Mouse (Mus musculus): ENCODE results near the gene Gm5741. TPM values are rescaled to one million over a fixed set of nuclear protein-coding genes. Genes with fewer than 3 reads are reported as not detected.

The Gm5741 gene
- polyA plus RNA-seq (2014; fragmentation: Illumina TruSeq; extraction: RNeasy Lipid Tissue Mini Kit (QIAGEN cat#74804); ENCODE audit: low read depth, low replicate concordance), result not detected

GRCm38 (mm10) chr8:85067982-85068381 lies at the start of gene Gm5741:
Gm5741 (minus strand) TSS chr8:85067982.

GRCm38 (mm10) chr8:85083108-85083813 lies 15.5 kb upstream of the Gm5741 start, which contains the start of gene Man2b1:
Man2b1 (plus strand) TSS chr8:85083270.

GRCm38 (mm10) chr8:85081216-85081555 lies 13.4 kb upstream of the Gm5741 start, which contains the start of gene Wdr83:
Wdr83 (minus strand) TSS chr8:85081306.

GRCm38 (mm10) chr8:85080532-85081215 lies 12.9 kb upstream of the Gm5741 start, which contains the start of gene Wdr83os:
Wdr83os (plus strand) TSS chr8:85080740.

GRCm38 (mm10) chr8:85071514-85072281 lies 3.9 kb upstream of the Gm5741 start, which contains the start of gene Dhps:
Dhps (plus strand) TSS chr8:85071757.

GRCm38 (mm10) chr8:85059879-85060616 lies 7.7 kb downstream of the Gm5741 start, which contains the start of gene Fbxw9:
Fbxw9 (plus strand) TSS chr8:85060055.

GRCm38 (mm10) chr8:85036718-85037365 lies 30.9 kb downstream of the Gm5741 start, which contains the start of gene Tnpo2:
Tnpo2 (plus strand) TSS chr8:85036915.

GRCm38 (mm10) chr8:85026670-85027515 lies 40.9 kb downstream of the Gm5741 start, which contains the start of gene Trir:
Trir (plus strand) TSS chr8:85026823.

GRCm38 (mm10) chr8:85025098-85025932 lies 42.5 kb downstream of the Gm5741 start, which contains the start of gene Asna1:
Asna1 (minus strand) TSS chr8:85025281.

Other genes with a start within 250 kb of the Gm5741 start
- 1.5 TPM for gene Dand5, start 245.2 kb downstream of the Gm5741 start, polyA plus RNA-seq (2014; fragmentation: Illumina TruSeq; extraction: RNeasy Lipid Tissue Mini Kit (QIAGEN cat#74804); ENCODE audit: low read depth, low replicate concordance)
- gene Gadd45gip1, start 236.5 kb downstream of the Gm5741 start, polyA plus RNA-seq (2014; fragmentation: Illumina TruSeq; extraction: RNeasy Lipid Tissue Mini Kit (QIAGEN cat#74804); ENCODE audit: low read depth, low replicate concordance), result 0.66 TPM
- gene Rad23a, start 227.3 kb downstream of the Gm5741 start, polyA plus RNA-seq (2014; fragmentation: Illumina TruSeq; extraction: RNeasy Lipid Tissue Mini Kit (QIAGEN cat#74804); ENCODE audit: low read depth, low replicate concordance), result 3.5 TPM
- 491 TPM for gene Calr, start 221.0 kb downstream of the Gm5741 start, polyA plus RNA-seq (2014; fragmentation: Illumina TruSeq; extraction: RNeasy Lipid Tissue Mini Kit (QIAGEN cat#74804); ENCODE audit: low read depth, low replicate concordance)
- gene Farsa, start 211.0 kb downstream of the Gm5741 start, polyA plus RNA-seq (2014; fragmentation: Illumina TruSeq; extraction: RNeasy Lipid Tissue Mini Kit (QIAGEN cat#74804); ENCODE audit: low read depth, low replicate concordance), result 4.9 TPM
- gene Syce2, start 195.9 kb downstream of the Gm5741 start, polyA plus RNA-seq (2014; fragmentation: Illumina TruSeq; extraction: RNeasy Lipid Tissue Mini Kit (QIAGEN cat#74804); ENCODE audit: low read depth, low replicate concordance), result 9.3 TPM
- 36.1 TPM for gene Gcdh, start 174.1 kb downstream of the Gm5741 start, polyA plus RNA-seq (2014; fragmentation: Illumina TruSeq; extraction: RNeasy Lipid Tissue Mini Kit (QIAGEN cat#74804); ENCODE audit: low read depth, low replicate concordance)
- gene Klf1, start 166.1 kb downstream of the Gm5741 start, polyA plus RNA-seq (2014; fragmentation: Illumina TruSeq; extraction: RNeasy Lipid Tissue Mini Kit (QIAGEN cat#74804); ENCODE audit: low read depth, low replicate concordance), result 0.38 TPM
- gene Dnase2a, start 159.4 kb downstream of the Gm5741 start, polyA plus RNA-seq (2014; fragmentation: Illumina TruSeq; extraction: RNeasy Lipid Tissue Mini Kit (QIAGEN cat#74804); ENCODE audit: low read depth, low replicate concordance), result 11.0 TPM
- not detected for gene Mast1, start 130.6 kb downstream of the Gm5741 start, polyA plus RNA-seq (2014; fragmentation: Illumina TruSeq; extraction: RNeasy Lipid Tissue Mini Kit (QIAGEN cat#74804); ENCODE audit: low read depth, low replicate concordance)
- gene Rtbdn, start 121.0 kb downstream of the Gm5741 start, polyA plus RNA-seq (2014; fragmentation: Illumina TruSeq; extraction: RNeasy Lipid Tissue Mini Kit (QIAGEN cat#74804); ENCODE audit: low read depth, low replicate concordance), result not detected
- gene Gm49661, start 98.5 kb downstream of the Gm5741 start, polyA plus RNA-seq (2014; fragmentation: Illumina TruSeq; extraction: RNeasy Lipid Tissue Mini Kit (QIAGEN cat#74804); ENCODE audit: low read depth, low replicate concordance), result not detected
- gene Prdx2, start 98.4 kb downstream of the Gm5741 start, polyA plus RNA-seq (2014; fragmentation: Illumina TruSeq; extraction: RNeasy Lipid Tissue Mini Kit (QIAGEN cat#74804); ENCODE audit: low read depth, low replicate concordance), result 27.1 TPM
- 2.4 TPM for gene Rnaseh2a, start 98.2 kb downstream of the Gm5741 start, polyA plus RNA-seq (2014; fragmentation: Illumina TruSeq; extraction: RNeasy Lipid Tissue Mini Kit (QIAGEN cat#74804); ENCODE audit: low read depth, low replicate concordance)
- 1.7 TPM for gene Junb, start 89.3 kb downstream of the Gm5741 start, polyA plus RNA-seq (2014; fragmentation: Illumina TruSeq; extraction: RNeasy Lipid Tissue Mini Kit (QIAGEN cat#74804); ENCODE audit: low read depth, low replicate concordance)
- gene Hook2, start 77.4 kb downstream of the Gm5741 start, polyA plus RNA-seq (2014; fragmentation: Illumina TruSeq; extraction: RNeasy Lipid Tissue Mini Kit (QIAGEN cat#74804); ENCODE audit: low read depth, low replicate concordance), result 26.9 TPM
- 3.1 TPM for gene Best2, start 53.5 kb downstream of the Gm5741 start, polyA plus RNA-seq (2014; fragmentation: Illumina TruSeq; extraction: RNeasy Lipid Tissue Mini Kit (QIAGEN cat#74804); ENCODE audit: low read depth, low replicate concordance)
- gene Asna1, start 42.7 kb downstream of the Gm5741 start, polyA plus RNA-seq (2014; fragmentation: Illumina TruSeq; extraction: RNeasy Lipid Tissue Mini Kit (QIAGEN cat#74804); ENCODE audit: low read depth, low replicate concordance), result 11.1 TPM
- 13.3 TPM for gene Trir, start 41.2 kb downstream of the Gm5741 start, polyA plus RNA-seq (2014; fragmentation: Illumina TruSeq; extraction: RNeasy Lipid Tissue Mini Kit (QIAGEN cat#74804); ENCODE audit: low read depth, low replicate concordance)
- gene Tnpo2, start 31.1 kb downstream of the Gm5741 start, polyA plus RNA-seq (2014; fragmentation: Illumina TruSeq; extraction: RNeasy Lipid Tissue Mini Kit (QIAGEN cat#74804); ENCODE audit: low read depth, low replicate concordance), result 12.3 TPM
- gene Fbxw9, start 7.9 kb downstream of the Gm5741 start, polyA plus RNA-seq (2014; fragmentation: Illumina TruSeq; extraction: RNeasy Lipid Tissue Mini Kit (QIAGEN cat#74804); ENCODE audit: low read depth, low replicate concordance), result 2.6 TPM
- gene Dhps, start 3.8 kb upstream of the Gm5741 start, polyA plus RNA-seq (2014; fragmentation: Illumina TruSeq; extraction: RNeasy Lipid Tissue Mini Kit (QIAGEN cat#74804); ENCODE audit: low read depth, low replicate concordance), result 23.2 TPM
- 5.8 TPM for gene Wdr83os, start 12.8 kb upstream of the Gm5741 start, polyA plus RNA-seq (2014; fragmentation: Illumina TruSeq; extraction: RNeasy Lipid Tissue Mini Kit (QIAGEN cat#74804); ENCODE audit: low read depth, low replicate concordance)
- 2.8 TPM for gene Wdr83, start 13.3 kb upstream of the Gm5741 start, polyA plus RNA-seq (2014; fragmentation: Illumina TruSeq; extraction: RNeasy Lipid Tissue Mini Kit (QIAGEN cat#74804); ENCODE audit: low read depth, low replicate concordance)
- 9.3 TPM for gene Man2b1, start 15.3 kb upstream of the Gm5741 start, polyA plus RNA-seq (2014; fragmentation: Illumina TruSeq; extraction: RNeasy Lipid Tissue Mini Kit (QIAGEN cat#74804); ENCODE audit: low read depth, low replicate concordance)
- 6.6 TPM for gene Zfp791, start 55.1 kb upstream of the Gm5741 start, polyA plus RNA-seq (2014; fragmentation: Illumina TruSeq; extraction: RNeasy Lipid Tissue Mini Kit (QIAGEN cat#74804); ENCODE audit: low read depth, low replicate concordance)
- not detected for gene Cks1brt, start 83.9 kb upstream of the Gm5741 start, polyA plus RNA-seq (2014; fragmentation: Illumina TruSeq; extraction: RNeasy Lipid Tissue Mini Kit (QIAGEN cat#74804); ENCODE audit: low read depth, low replicate concordance)
- gene Olfr371, start 158.0 kb upstream of the Gm5741 start, polyA plus RNA-seq (2014; fragmentation: Illumina TruSeq; extraction: RNeasy Lipid Tissue Mini Kit (QIAGEN cat#74804); ENCODE audit: low read depth, low replicate concordance), result not detected
- gene Orc6, start 231.7 kb upstream of the Gm5741 start, polyA plus RNA-seq (2014; fragmentation: Illumina TruSeq; extraction: RNeasy Lipid Tissue Mini Kit (QIAGEN cat#74804); ENCODE audit: low read depth, low replicate concordance), result 47.1 TPM
- 361 TPM for gene Vps35, start 231.8 kb upstream of the Gm5741 start, polyA plus RNA-seq (2014; fragmentation: Illumina TruSeq; extraction: RNeasy Lipid Tissue Mini Kit (QIAGEN cat#74804); ENCODE audit: low read depth, low replicate concordance)